Mouse (Mus musculus) cerebellum, adult 9-10 months (tissue): ENCODE measurements around the gene Pak1.
"Not testable (repeated sequence)": the region's sequence is repeated elsewhere in the genome, so short reads cannot be mapped to it uniquely, and the experiment has no call there.

Experiments used
- DNase-seq: peaks from one replicate; pipeline ENCODE4 v3.0.0; 2022

Pak1 gene

GRCm38 (mm10) chr7:97780222-97780621 lies 8.1 kb upstream of the Pak1 start:
- DNase-seq = no peak

DNA sequence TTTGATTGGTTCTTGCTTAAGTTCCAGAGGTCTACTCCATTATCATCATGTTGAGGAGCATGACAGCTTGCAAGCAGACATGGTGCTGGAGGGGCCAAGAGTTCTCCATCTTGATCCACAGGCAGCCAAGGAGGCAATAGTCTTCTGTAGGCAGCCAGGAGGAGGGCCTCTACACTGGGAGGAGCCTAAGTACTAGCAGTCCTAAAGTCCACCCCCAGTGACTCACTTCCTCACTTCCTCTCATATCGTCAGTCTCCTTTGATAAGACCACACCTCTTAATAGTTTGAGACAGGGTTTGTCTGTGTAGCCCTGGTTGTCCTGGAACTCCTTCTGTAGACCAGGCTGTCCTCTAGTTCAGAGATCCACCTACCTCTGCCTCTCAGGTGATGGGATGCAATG lies 7.5 kb upstream of the Pak1 start:
- no peak for DNase-seq

GRCm38 (mm10) chr7:97781496-97781895 lies 6.8 kb upstream of the Pak1 start:
- no peak for DNase-seq

DNA sequence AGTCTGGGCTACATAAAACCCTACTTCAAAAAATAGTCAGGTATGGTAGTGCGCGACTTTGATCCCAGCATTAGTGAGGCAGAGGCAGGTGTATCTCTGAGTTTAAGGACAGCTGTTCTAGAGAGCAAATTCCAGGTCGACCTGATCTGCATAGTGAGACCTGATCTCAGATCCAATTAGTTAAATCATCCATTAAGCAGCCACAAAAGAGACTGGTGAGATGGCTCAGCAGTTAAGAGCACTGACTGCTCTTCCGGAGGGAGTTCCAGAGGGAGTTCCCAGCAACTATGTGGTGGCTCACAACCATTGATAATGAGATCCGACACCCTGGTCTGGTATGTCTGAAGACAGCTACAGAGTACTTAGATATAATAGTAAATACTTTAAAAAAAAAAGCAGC lies 4.8 kb upstream of the Pak1 start:
- no peak for DNase-seq

DNA sequence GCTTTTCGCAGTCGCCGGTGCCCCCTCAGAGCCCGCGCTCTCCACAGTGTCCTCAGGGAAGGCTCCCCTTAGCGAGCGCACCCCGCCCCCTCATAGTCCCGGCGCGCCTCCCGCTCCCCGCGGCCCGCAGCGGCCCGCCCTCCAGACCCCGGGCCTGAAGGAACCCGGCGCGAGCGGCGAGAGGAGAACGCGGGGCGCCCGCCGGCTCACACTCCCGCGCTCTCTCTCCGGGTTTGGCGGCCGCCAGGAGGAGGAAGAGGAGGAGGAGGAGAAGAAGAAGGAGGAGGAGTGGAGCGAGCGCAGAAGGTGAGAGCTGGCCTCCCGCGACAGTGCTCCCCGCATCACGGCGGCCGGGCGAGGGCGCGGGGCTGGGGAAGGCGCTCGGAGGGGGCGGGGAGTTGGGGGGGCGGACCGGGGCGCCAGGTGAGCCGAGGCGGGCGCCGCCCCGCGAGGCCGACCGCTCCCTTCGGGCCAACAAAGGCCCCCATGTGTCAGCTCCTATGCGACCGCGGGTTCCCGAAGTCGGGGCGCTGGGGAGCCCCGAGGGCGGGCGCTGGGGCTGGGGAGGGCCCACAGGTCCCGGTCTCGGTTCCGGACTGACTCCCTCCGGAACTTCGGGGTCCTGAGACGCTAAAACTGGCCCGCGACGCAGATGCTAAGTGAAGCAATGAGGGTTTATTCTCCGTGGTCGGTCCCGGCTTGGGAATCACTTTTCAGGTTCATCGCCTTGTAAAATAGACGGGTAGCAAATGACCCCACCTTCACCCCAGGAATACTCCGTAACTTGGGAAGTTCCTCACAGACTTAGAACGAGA lies 535 bp downstream of the Pak1 start:
- DNase-seq = no peak

- peak; percentile 15 for DNase-seq
These were observed 1.9 kb downstream of the Pak1 start for GRCm38 (mm10) chr7:97790272-97790671.

DNA sequence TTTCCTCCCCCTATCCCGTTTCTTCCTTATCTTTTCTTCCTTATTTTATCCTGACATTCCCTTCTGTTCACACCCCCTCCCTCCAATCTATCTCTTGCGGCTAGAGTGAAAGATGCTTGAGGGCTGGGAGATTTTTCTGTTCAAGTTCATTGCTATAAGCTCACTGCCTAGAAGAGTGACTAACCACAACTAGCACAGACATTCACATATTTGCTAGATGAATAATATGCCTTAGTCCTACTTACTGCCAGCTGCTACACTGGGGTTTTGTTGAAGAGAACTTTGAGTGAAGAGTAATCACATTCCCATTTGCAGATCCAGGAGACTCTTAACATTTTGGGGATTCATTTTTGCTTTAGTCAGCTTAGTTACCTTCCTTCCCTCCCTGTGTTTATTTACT lies 4.0 kb downstream of the Pak1 start:
- no peak for DNase-seq

DNA sequence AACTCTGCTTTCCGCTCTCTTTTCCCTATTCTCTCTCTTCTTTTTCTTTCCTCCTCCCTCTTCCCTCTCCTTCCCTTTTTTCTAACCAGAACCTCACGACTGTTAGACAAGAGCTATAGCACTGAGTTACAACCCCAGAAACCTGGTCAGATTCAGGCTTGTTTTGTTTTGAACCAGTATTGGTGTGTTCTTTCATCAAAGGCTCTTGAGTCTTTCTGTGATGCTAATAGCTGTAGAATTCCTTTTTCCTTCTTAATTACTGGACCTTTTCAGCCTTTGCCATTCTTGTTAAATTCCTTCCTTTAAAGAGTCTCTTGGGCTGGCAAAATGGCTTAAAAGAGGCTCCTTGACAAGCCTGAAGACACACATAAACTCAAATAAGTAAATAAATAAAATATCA lies 14.8 kb downstream of the Pak1 start:
- DNase-seq = no peak

- DNase-seq = no peak
These were observed 16.1 kb downstream of the Pak1 start for GRCm38 (mm10) chr7:97804245-97805066.

DNA sequence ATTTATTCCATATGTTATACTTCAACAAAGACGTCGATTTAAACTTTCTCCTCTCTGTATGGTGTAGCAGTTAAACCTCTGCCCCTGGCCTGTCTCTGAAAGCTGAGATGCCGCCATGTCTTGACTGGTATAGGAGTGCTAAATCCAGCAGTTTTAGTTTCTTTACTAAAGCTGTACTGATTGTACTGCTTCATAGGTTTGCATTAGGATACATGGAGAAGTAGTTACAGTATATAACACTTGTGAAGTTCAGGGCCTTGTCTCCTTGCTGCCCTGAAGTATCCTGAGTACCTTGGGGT lies 16.7 kb downstream of the Pak1 start:
- DNase-seq = no peak

DNA sequence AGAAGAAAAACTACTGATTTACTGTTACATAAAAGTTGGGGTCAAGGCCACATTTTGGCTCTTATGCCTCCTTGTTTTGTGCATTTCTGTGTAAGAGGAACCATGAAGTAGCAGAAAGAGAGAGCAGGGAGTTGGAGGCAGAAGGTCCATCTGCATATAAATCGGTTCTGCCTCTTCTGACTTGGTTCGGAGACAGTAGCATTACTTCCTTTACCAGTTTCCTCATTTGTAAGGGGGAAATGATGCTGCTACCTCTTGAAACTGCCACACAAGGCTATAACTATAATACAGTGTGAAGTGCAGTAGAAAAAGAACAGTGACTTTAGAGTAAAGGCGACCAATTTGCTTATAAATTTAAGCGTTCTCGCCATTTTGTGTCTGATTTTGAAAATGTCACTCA lies 21.0 kb downstream of the Pak1 start:
- no peak for DNase-seq

GRCm38 (mm10) chr7:97821875-97822274 lies 33.5 kb downstream of the Pak1 start:
- no peak for DNase-seq

- no peak for DNase-seq
These were observed 40.8 kb downstream of the Pak1 start for GRCm38 (mm10) chr7:97829091-97829490.

GRCm38 (mm10) chr7:97830739-97831138 lies 42.4 kb downstream of the Pak1 start:
- no peak for DNase-seq

- DNase-seq = no peak
These were observed 44.6 kb downstream of the Pak1 start for GRCm38 (mm10) chr7:97832987-97833386.

DNA sequence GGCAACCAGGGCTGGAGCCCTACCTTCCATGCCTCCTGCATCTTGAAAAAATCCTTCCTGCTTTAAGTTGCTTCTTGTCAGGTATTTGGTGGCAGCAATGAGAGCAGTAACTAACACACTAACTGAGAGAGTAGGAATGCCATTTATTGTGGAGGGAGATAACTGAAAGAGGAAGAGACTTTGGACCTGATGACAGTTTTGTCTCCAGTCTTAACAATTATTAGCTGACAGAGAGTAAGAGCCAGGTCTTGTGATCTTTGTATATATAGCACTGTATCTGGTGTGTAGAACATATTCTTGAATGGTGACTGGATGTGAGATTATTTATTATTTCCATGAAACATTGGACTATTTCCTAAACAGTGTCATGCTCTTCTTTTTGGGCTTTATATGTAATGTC lies 50.2 kb downstream of the Pak1 start:
- no peak for DNase-seq

GRCm38 (mm10) chr7:97841311-97841710 lies 53.0 kb downstream of the Pak1 start:
- DNase-seq = peak; percentile 71

GRCm38 (mm10) chr7:97842332-97842731 lies 54.0 kb downstream of the Pak1 start:
- no peak for DNase-seq

DNA sequence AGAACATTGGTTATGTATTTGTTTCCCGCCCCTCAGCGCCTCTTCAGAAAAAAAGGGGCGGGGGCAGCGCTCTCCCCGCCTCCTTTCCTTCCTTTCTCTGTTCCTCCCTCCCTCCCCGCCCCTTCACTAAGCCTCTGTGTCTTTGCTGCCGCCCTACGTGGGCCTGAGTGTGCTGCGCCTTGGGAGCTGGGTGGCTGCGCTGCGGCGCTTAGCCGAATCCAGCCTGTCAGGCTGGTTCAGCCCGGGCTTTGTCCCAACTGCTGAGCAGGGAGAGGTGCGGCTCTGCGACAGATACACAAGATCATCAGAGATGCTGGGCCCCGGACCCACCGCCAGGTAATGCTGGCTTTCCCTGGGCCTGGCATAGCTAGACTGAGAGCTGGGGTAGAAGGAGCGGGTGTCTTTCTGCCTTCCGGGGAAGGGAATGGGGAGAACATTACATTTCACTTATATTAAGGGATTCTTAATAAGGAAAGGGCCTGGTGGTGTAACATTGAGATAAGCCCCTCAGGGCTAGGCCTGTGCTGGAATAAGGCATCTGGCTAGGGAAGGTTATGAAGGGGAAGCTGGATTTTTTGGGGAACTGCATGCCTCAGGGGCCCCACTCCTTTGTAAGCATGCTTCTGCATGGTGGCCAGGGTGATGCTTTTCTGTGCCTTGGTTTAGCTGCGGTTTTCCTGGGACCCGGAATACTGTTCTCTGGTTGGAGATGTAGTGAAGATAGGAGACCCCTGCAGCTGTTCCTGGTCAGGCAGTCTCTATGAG lies 54.6 kb downstream of the Pak1 start:
- peak; percentile 87 for DNase-seq

DNA sequence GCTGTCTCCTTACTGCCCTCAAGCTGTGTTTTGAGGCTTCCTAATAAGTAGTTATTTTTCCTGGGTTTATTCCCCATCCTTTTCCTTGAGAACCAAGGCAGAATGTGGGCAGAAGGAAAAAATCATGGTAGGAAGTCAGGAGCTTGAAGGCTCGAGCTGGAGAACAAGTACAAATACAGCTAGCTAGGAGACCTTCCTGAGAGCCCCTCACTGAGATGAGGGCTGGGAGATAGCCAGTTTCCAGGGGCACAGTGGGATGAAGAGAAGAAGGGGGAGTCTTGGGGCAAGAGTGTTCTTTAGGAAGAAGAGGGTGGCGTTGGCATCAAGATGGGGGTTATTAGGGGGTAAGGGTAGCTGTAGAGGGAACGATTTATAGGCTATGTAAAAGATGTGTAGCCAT lies 56.1 kb downstream of the Pak1 start:
- DNase-seq = no peak

DNA sequence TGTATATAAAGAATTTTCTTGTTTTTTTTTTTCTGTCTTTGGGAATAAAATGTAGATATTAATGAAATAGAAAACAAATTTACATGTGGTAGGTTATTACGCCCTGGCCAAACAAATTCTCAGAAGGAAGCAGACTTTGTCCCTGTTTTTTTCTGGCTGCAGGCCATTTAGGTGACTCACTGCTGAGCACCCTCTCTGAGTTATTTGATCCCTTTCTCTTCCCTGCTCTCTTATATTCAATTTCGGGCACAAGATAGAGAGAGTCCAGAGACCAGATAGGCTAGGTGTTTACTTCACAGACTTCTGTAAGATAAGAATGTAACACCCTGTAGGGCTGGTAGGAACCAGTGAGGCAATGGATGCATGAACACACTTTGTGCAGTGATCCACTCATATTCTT lies 57.2 kb downstream of the Pak1 start:
- peak; percentile 83 for DNase-seq

DNA sequence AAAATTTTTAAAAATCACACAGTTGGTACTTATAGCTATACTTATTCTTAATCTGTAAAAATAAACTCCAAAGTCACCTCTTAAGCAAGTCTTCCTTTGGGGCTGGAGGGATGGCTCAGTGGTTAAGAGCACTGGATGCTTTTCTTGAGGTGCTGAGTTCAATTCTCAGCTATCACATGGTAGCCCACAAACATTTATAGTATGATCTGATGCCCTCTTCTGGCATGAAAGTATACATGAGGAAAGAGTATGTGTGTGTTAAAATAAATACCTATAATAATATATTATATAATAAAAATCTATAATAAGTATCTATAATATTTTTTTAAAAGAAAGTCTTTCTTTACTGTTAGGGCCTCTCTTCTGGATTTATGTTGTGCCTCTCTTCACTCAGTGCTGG lies 58.2 kb downstream of the Pak1 start:
- DNase-seq = no peak

DNA sequence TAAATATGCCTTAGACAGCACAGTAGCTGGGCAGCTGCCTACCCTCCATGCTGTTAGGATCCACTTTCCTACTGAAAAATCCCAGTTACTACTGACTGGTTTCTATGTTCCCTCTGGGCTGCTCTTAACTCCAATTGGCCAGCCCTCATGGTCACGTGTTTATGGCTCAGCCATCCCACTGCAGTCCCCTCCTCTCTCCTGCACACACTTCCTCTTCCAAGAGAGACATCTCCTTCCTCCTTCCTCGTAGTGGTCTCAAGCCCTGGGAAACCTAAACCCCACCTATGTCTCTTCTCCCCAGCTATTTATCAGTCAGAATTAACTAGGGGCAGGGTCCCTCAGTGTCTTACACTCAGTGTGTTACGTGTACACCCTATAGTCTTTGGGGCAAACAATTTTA lies 61.2 kb downstream of the Pak1 start:
- DNase-seq = not testable (repeated sequence)

DNA sequence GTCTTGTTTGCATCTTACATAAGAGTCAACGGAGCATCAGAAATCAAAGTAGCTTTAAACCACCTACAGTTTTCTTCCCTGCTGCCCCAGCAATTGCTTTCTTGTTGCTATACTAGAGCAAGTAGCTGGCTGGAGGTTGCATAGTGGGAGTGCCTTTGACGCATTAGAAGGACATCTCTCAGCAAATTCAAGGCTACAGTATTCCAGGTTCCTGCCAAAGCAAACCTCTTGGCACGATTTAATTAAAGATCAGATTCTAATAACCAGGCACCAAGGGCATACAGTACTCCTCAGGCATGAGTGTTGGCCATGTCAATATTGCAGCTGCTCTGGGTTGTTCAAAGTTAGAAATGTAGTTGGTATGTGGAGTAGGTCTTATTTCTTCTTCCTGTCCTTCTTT lies 62.0 kb downstream of the Pak1 start:
- no peak for DNase-seq
